Comparison of ENCODE assay signal across 8 mouse cellular contexts in the genomic region with DNA sequence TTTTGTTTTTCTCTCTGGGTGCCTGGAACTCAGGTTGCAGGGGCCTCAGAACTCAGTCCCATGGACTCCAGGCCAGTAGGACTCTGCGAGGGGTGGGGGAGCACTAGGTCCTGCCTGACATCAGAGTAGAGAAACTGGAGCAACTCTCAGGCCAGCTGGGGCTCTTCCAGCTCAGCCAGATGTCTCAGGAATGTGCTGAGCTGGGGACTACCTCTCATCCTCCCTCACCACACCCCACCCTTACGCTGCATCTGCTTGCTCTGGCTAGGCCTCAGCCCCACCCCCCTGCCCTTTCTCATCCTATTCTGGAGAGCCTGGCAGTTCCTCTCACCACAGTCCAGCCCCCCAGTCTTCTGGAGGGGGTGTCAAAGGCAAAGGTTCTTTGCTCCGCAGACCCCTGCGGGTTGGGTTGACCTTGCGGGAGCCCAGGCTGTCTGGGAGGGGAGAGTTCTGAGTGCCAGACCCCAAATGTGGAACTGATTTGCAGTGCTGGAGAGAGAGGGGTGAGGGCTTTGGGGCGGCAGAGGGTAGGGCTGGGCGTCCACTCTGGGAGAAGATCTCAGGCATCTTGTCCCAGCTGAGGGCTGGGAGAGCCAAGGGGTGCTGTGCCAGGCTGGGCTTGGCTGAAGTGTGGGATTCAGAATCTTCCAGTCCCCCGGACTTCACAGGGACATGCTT. TPM values are rescaled to one million over a fixed set of nuclear protein-coding genes. Genes with fewer than 3 reads are reported as not detected.
DNase-seq lines count a peak whose midpoint lies in the region; ATAC-seq and TF ChIP-seq lines count a peak whose summit lies in the region.

No protein-coding gene starts in this region.

- H3K4me3 ChIP-seq in midbrain, embryonic 11.5 days (ENCODE audit: low read depth, low read length), result no peak overlapping the region
- H3K4me3 ChIP-seq in midbrain, postnatal 0 days (ENCODE audit: low read depth, low read length), result no peak overlapping the region
- H3K4me3 ChIP-seq in kidney, embryonic 14.5 days (ENCODE audit: low read length), result no peak overlapping the region
- no peak overlapping the region for H3K4me3 ChIP-seq in neural tube, embryonic 12.5 days
- H3K4me3 ChIP-seq in forebrain, embryonic 13.5 days, result no peak overlapping the region

- H3K27ac ChIP-seq in midbrain, embryonic 11.5 days (ENCODE audit: low read depth, low read length), result no peak overlapping the region
- H3K27ac ChIP-seq in midbrain, postnatal 0 days (ENCODE audit: low read depth, low read length), result no peak overlapping the region
- peak overlapping the region; percentile 62; the same call in 1 of the 2 replicates for H3K27ac ChIP-seq in kidney, embryonic 14.5 days (ENCODE audit: low read depth, low read length)
- H3K27ac ChIP-seq in neural tube, embryonic 12.5 days, result no peak overlapping the region
- no peak overlapping the region for H3K27ac ChIP-seq in forebrain, embryonic 13.5 days

- TF ChIP-seq CTCF in midbrain, postnatal 0 days (IDR thresholded peaks at IDR 0.05), result no peak

- no peaks in the 10 kb centered on the region for H3K9me3 ChIP-seq in midbrain, embryonic 11.5 days (ENCODE audit: control insufficient read depth, low read length)
- no peaks in the 10 kb centered on the region for H3K9me3 ChIP-seq in midbrain, postnatal 0 days (ENCODE audit: low read length)
- H3K9me3 ChIP-seq in kidney, embryonic 14.5 days (ENCODE audit: control insufficient read depth, low read length), result no peaks in the 10 kb centered on the region
- H3K9me3 ChIP-seq in neural tube, embryonic 12.5 days, result no peaks in the 10 kb centered on the region
- no peaks in the 10 kb centered on the region for H3K9me3 ChIP-seq in forebrain, embryonic 13.5 days (replicated peaks)

- peak; percentile 83 for DNase-seq in midbrain, embryonic 11.5 days (ENCODE audit: low spot score, missing footprints)
- DNase-seq in midbrain, postnatal 0 days (ENCODE audit: low spot score), result no peak
- peak; percentile 84 for DNase-seq in gastrocnemius, adult 18-20 months (ENCODE audit: low spot score)
- no peak for DNase-seq in cerebellum, postnatal 14 days

- H3K36me3 ChIP-seq in midbrain, embryonic 11.5 days (ENCODE audit: control insufficient read depth, insufficient read depth, low read length), result no peaks in the 10 kb centered on the region
- no peaks in the 10 kb centered on the region for H3K36me3 ChIP-seq in midbrain, postnatal 0 days (ENCODE audit: insufficient read depth, low read length)
- no peaks in the 10 kb centered on the region for H3K36me3 ChIP-seq in kidney, embryonic 14.5 days (ENCODE audit: control insufficient read depth, insufficient read depth, low read length)
- H3K36me3 ChIP-seq in neural tube, embryonic 12.5 days, result no peaks in the 10 kb centered on the region
- no peaks in the 10 kb centered on the region for H3K36me3 ChIP-seq in forebrain, embryonic 13.5 days (ENCODE audit: poor library complexity, severe bottlenecking)

- whole genome bisulfite sequencing in midbrain, embryonic 11.5 days, result 55% methylated on average over 8 of the region's 8 CpGs
- WGBS in midbrain, postnatal 0 days, result 59% methylated on average over 8 of the region's 8 CpGs
- WGBS in kidney, embryonic 14.5 days, result 26% methylated on average over 8 of the region's 8 CpGs
- WGBS in neural tube, embryonic 12.5 days, result 52% methylated on average over 8 of the region's 8 CpGs
- 57% methylated on average over 8 of the region's 8 CpGs for WGBS in forebrain, embryonic 13.5 days

- H3K9ac ChIP-seq in midbrain, embryonic 11.5 days (ENCODE audit: low read length), result no peak overlapping the region
- no peak overlapping the region for H3K9ac ChIP-seq in midbrain, postnatal 0 days (replicated peaks; ENCODE audit: low read length, poor library complexity, severe bottlenecking)
- H3K9ac ChIP-seq in kidney, embryonic 14.5 days (ENCODE audit: low read depth, low read length), result no peak overlapping the region
- no peak overlapping the region for H3K9ac ChIP-seq in neural tube, embryonic 12.5 days
- H3K9ac ChIP-seq in forebrain, embryonic 13.5 days, result no peak overlapping the region

- H3K27me3 ChIP-seq in midbrain, embryonic 11.5 days (ENCODE audit: control insufficient read depth, insufficient read depth, low read length), result no peaks in the 10 kb centered on the region
- no peaks in the 10 kb centered on the region; the same call in 1 of the 2 replicates for H3K27me3 ChIP-seq in midbrain, postnatal 0 days (ENCODE audit: insufficient read depth, low read length)
- no peaks in the 10 kb centered on the region for H3K27me3 ChIP-seq in kidney, embryonic 14.5 days (ENCODE audit: control insufficient read depth, insufficient read depth, low read length)
- H3K27me3 ChIP-seq in neural tube, embryonic 12.5 days (replicated peaks), result 0 out of 2 replicates have a peak, but pooled peaks cover 5% of the 10 kb centered on the region
- peaks cover 7% of the 10 kb centered on the region; the same call in 1 of the 2 replicates for H3K27me3 ChIP-seq in forebrain, embryonic 13.5 days

- no peak overlapping the region for H3K4me2 ChIP-seq in midbrain, embryonic 11.5 days
- no peak overlapping the region for H3K4me2 ChIP-seq in midbrain, postnatal 0 days (ENCODE audit: low read depth, low read length, poor library complexity, severe bottlenecking)
- H3K4me2 ChIP-seq in kidney, embryonic 14.5 days (replicated peaks; ENCODE audit: low read depth, low read length), result no peak overlapping the region
- 0 out of 2 replicates have a peak overlapping the region, but pooled peaks have one; percentile 16 for H3K4me2 ChIP-seq in neural tube, embryonic 12.5 days (replicated peaks)
- H3K4me2 ChIP-seq in forebrain, embryonic 13.5 days, result no peak overlapping the region

- peaks cover 4% of the 10 kb centered on the region; the same call in 1 of the 2 replicates for H3K4me1 ChIP-seq in midbrain, embryonic 11.5 days (ENCODE audit: control insufficient read depth, insufficient read depth, low read length)
- peaks cover 3% of the 10 kb centered on the region; the same call in 1 of the 2 replicates for H3K4me1 ChIP-seq in midbrain, postnatal 0 days (ENCODE audit: insufficient read depth, low read length)
- peaks cover 45% of the 10 kb centered on the region for H3K4me1 ChIP-seq in kidney, embryonic 14.5 days (ENCODE audit: control insufficient read depth, insufficient read depth, low read length)
- H3K4me1 ChIP-seq in neural tube, embryonic 12.5 days, result peaks cover 7% of the 10 kb centered on the region
- peaks cover 5% of the 10 kb centered on the region for H3K4me1 ChIP-seq in forebrain, embryonic 13.5 days

- ATAC-seq in midbrain, embryonic 11.5 days (ENCODE audit: low FRiP score), result no peak
- ATAC-seq in midbrain, postnatal 0 days (ENCODE audit: low FRiP score), result no peak
- peak; percentile 68 for ATAC-seq in kidney, embryonic 14.5 days (ENCODE audit: low FRiP score, low TSS enrichment)
- ATAC-seq in neural tube, embryonic 12.5 days (ENCODE audit: low FRiP score, low read depth), result no peak
- no peak for ATAC-seq in erythroid progenitor cell, adult 5-6 weeks (replicated peaks; ENCODE audit: low FRiP score, poor library complexity, severe bottlenecking)
- ATAC-seq in forebrain, embryonic 13.5 days, result no peak

RNA-seq across cellular contexts. Expression of gene Creb3l1, which starts 11.4 kb away (rescaled TPM):
- polyA plus RNA-seq in midbrain, embryonic 11.5 days (2014; fragmentation: Nextera tagmentation; extraction: Ambion mirVana), result 2.0 and 2.1 TPM in 2 replicates
- 3.2 TPM in 2 replicates for total RNA-seq in midbrain, postnatal 0 days (2014; rRNA removed)
- 2.7 and 3.8 TPM in 2 replicates for polyA plus RNA-seq in midbrain, postnatal 0 days (2015; fragmentation: Nextera tagmentation; extraction: Ambion mirVana)
- total RNA-seq in gastrocnemius, adult 18-20 months (2021), result 1 to 10 TPM; 3.0 to 4.5 TPM
- 11.1 and 15.0 TPM in 2 replicates for polyA plus RNA-seq in kidney, embryonic 14.5 days (2014; fragmentation: Nextera tagmentation; extraction: Ambion mirVana)
- 1.7 and 2.5 TPM in 2 replicates for polyA plus RNA-seq in neural tube, embryonic 12.5 days (2016; fragmentation: Nextera tagmentation; extraction: Ambion mirVana)
- total RNA-seq in erythroid progenitor cell, adult 5-6 weeks (2015; ENCODE audit: low replicate concordance), result 1.4 TPM in 1 of 2 replicates, not detected in the other
- 0.08 and 0.51 TPM in 2 replicates for total RNA-seq in erythroid progenitor cell, adult 5-6 weeks (2017; ENCODE audit: low replicate concordance)
- polyA plus RNA-seq in forebrain, embryonic 13.5 days (2015; fragmentation: Nextera tagmentation; extraction: Ambion mirVana), result 0.52 and 0.71 TPM in 2 replicates

RNA-seq across cellular contexts. Expression of gene Dgkz, which starts 37.2 kb away (rescaled TPM):
- 19.2 and 23.7 TPM in 2 replicates for polyA plus RNA-seq in midbrain, embryonic 11.5 days (2014; fragmentation: Nextera tagmentation; extraction: Ambion mirVana)
- 99.8 and 144 TPM in 2 replicates for total RNA-seq in midbrain, postnatal 0 days (2014; rRNA removed)
- 35.1 and 36.6 TPM in 2 replicates for polyA plus RNA-seq in midbrain, postnatal 0 days (2015; fragmentation: Nextera tagmentation; extraction: Ambion mirVana)
- total RNA-seq in gastrocnemius, adult 18-20 months (2021), result 10 to 100 TPM; 29.0 to 32.7 TPM
- polyA plus RNA-seq in kidney, embryonic 14.5 days (2014; fragmentation: Nextera tagmentation; extraction: Ambion mirVana), result 35.6 and 57.5 TPM in 2 replicates
- 36.0 and 41.6 TPM in 2 replicates for polyA plus RNA-seq in neural tube, embryonic 12.5 days (2016; fragmentation: Nextera tagmentation; extraction: Ambion mirVana)
- total RNA-seq in erythroid progenitor cell, adult 5-6 weeks (2015; ENCODE audit: low replicate concordance), result 25.6 and 54.1 TPM in 2 replicates
- total RNA-seq in erythroid progenitor cell, adult 5-6 weeks (2017; ENCODE audit: low replicate concordance), result 8.7 and 11.9 TPM in 2 replicates
- polyA plus RNA-seq in forebrain, embryonic 13.5 days (2015; fragmentation: Nextera tagmentation; extraction: Ambion mirVana), result 18.5 and 23.1 TPM in 2 replicates

Comparison
In these comparisons a context has a peak if more than half of its experiments do, and no peak if none do; other contexts are left out.
1. DNase-seq: peak in midbrain, embryonic 11.5 days (single experiment) and gastrocnemius, adult 18-20 months (single experiment); none in midbrain, postnatal 0 days (single experiment) and cerebellum, postnatal 14 days (0 of 2).